In genomic region chr11:96765645-96766044, GRCm38 (mm10) we compare ENCODE assay signal across 10 mouse cellular contexts. TPM values are rescaled to one million over a fixed set of nuclear protein-coding genes. Genes with fewer than 3 reads are reported as not detected.
DNase-seq lines count a peak whose midpoint lies in the region; ATAC-seq lines count a peak whose summit lies in the region.
"Had no signal": no experiment of that assay in that cellular context is flagged by ENCODE, and none has a peak within 500 bp of the region (broad histone marks: within the 10 kb centered on the region; RNA-seq: fewer than 3 reads in every experiment).

No protein-coding gene starts in this region.

- peaks cover 31% of the 10 kb centered on the region for H3K36me3 ChIP-seq in hindbrain, embryonic 14.5 days (replicated peaks; ENCODE audit: control insufficient read depth, insufficient read depth)
- peaks cover 29% of the 10 kb centered on the region for H3K36me3 ChIP-seq in hindbrain, embryonic 12.5 days
- H3K36me3 ChIP-seq in intestine, embryonic 15.5 days, result peaks cover 13% of the 10 kb centered on the region; the same call in 1 of the 2 replicates

- peaks cover 49% of the 10 kb centered on the region for H3K4me1 ChIP-seq in hindbrain, embryonic 14.5 days (replicated peaks; ENCODE audit: control insufficient read depth, insufficient read depth, low read length)
- H3K4me1 ChIP-seq in hindbrain, embryonic 12.5 days, result peaks cover 41% of the 10 kb centered on the region
- H3K4me1 ChIP-seq in intestine, embryonic 15.5 days (replicated peaks), result peaks cover 7% of the 10 kb centered on the region; the same call in 1 of the 2 replicates

- H3K9me3 ChIP-seq in hindbrain, embryonic 14.5 days (ENCODE audit: control insufficient read depth, low read length), result no peaks in the 10 kb centered on the region
- no peaks in the 10 kb centered on the region for H3K9me3 ChIP-seq in hindbrain, embryonic 12.5 days (replicated peaks)
- no peaks in the 10 kb centered on the region for H3K9me3 ChIP-seq in intestine, embryonic 15.5 days
- H3K9me3 ChIP-seq: limb, embryonic 10.5 days had no signal

- no peak overlapping the region for H3K4me2 ChIP-seq in hindbrain, embryonic 14.5 days (replicated peaks)
- no peak overlapping the region for H3K4me2 ChIP-seq in hindbrain, embryonic 12.5 days (replicated peaks)
- no peak overlapping the region for H3K4me2 ChIP-seq in intestine, embryonic 15.5 days (replicated peaks)

- no peak for DNase-seq in hindbrain, embryonic 14.5 days (ENCODE audit: low spot score)
- no peak for DNase-seq in frontal cortex, postnatal 10 days (ENCODE audit: low spot score in 2 of 2)
- DNase-seq in cerebellum, postnatal 36 days, result no peak
- no peak for DNase-seq in gastrocnemius, postnatal 10 days
- DNase-seq: right cerebral cortex, postnatal 4 days had no signal

- H3K27ac ChIP-seq in hindbrain, embryonic 14.5 days, result peak overlapping the region; percentile 84
- H3K27ac ChIP-seq in hindbrain, embryonic 12.5 days, result no peak overlapping the region
- peak overlapping the region; percentile 44 for H3K27ac ChIP-seq in intestine, embryonic 15.5 days
- H3K27ac ChIP-seq: limb, embryonic 10.5 days had no signal

- 82% methylated on average over 7 of the region's 7 CpGs for WGBS in hindbrain, embryonic 14.5 days
- 79% methylated on average over 7 of the region's 7 CpGs for WGBS in hindbrain, embryonic 12.5 days
- WGBS in intestine, embryonic 15.5 days, result 57% methylated on average over 7 of the region's 7 CpGs

- no peak for ATAC-seq in hindbrain, embryonic 14.5 days (ENCODE audit: low FRiP score)
- ATAC-seq in hindbrain, embryonic 12.5 days (ENCODE audit: low FRiP score), result no peak
- ATAC-seq in common myeloid progenitor, adult 5-6 weeks (replicated peaks; ENCODE audit: low read depth, poor library complexity, severe bottlenecking), result peak; percentile 88
- peak; percentile 82 for ATAC-seq in intestine, embryonic 15.5 days
- ATAC-seq in megakaryocyte progenitor cell, adult 5-6 weeks (replicated peaks; ENCODE audit: poor library complexity), result peak; percentile 90

- no peak overlapping the region for H3K9ac ChIP-seq in hindbrain, embryonic 14.5 days
- H3K9ac ChIP-seq in hindbrain, embryonic 12.5 days, result no peak overlapping the region
- no peak overlapping the region for H3K9ac ChIP-seq in intestine, embryonic 15.5 days

- no peak overlapping the region for H3K4me3 ChIP-seq in hindbrain, embryonic 14.5 days (replicated peaks; ENCODE audit: low read length)
- H3K4me3 ChIP-seq in hindbrain, embryonic 12.5 days, result no peak overlapping the region
- no peak overlapping the region for H3K4me3 ChIP-seq in intestine, embryonic 15.5 days (replicated peaks)
- H3K4me3 ChIP-seq: limb, embryonic 10.5 days had no signal

- no peaks in the 10 kb centered on the region for H3K27me3 ChIP-seq in hindbrain, embryonic 14.5 days (ENCODE audit: control insufficient read depth, insufficient read depth, low read length)
- H3K27me3 ChIP-seq in hindbrain, embryonic 12.5 days, result no peaks in the 10 kb centered on the region
- H3K27me3 ChIP-seq in intestine, embryonic 15.5 days (replicated peaks), result no peaks in the 10 kb centered on the region

RNA-seq across cellular contexts. Expression of gene Snx11, which starts 11.7 kb away (rescaled TPM):
- polyA plus RNA-seq in hindbrain, embryonic 14.5 days (2014; fragmentation: Nextera tagmentation; extraction: Ambion mirVana), result 37.9 and 42.5 TPM in 2 replicates
- polyA plus RNA-seq in hindbrain, embryonic 12.5 days (2016; fragmentation: Nextera tagmentation; extraction: Ambion mirVana), result 40.5 and 45.1 TPM in 2 replicates
- 9.5 and 14.8 TPM in 2 replicates for total RNA-seq in common myeloid progenitor, adult 5-6 weeks (2017)
- 14.4 and 14.6 TPM in 2 replicates for polyA plus RNA-seq in intestine, embryonic 15.5 days (2015; fragmentation: Nextera tagmentation; extraction: Ambion mirVana)
- total RNA-seq in megakaryocyte progenitor cell, adult 5-6 weeks (2015), result 8.6 and 9.6 TPM in 2 replicates
- total RNA-seq in megakaryocyte progenitor cell, adult 5-6 weeks (2017), result 16.9 and 17.3 TPM in 2 replicates
- total RNA-seq in gastrocnemius, postnatal 10 days (2021), result 10 to 100 TPM; 10.5 to 11.6 TPM

RNA-seq across cellular contexts. Expression of gene Cbx1, which starts 23.3 kb away (rescaled TPM):
- polyA plus RNA-seq in hindbrain, embryonic 14.5 days (2014; fragmentation: Nextera tagmentation; extraction: Ambion mirVana), result 52.5 and 57.7 TPM in 2 replicates
- polyA plus RNA-seq in hindbrain, embryonic 12.5 days (2016; fragmentation: Nextera tagmentation; extraction: Ambion mirVana), result 136 TPM in 2 replicates
- 94.1 and 108 TPM in 2 replicates for total RNA-seq in common myeloid progenitor, adult 5-6 weeks (2017)
- polyA plus RNA-seq in intestine, embryonic 15.5 days (2015; fragmentation: Nextera tagmentation; extraction: Ambion mirVana), result 92.8 and 101 TPM in 2 replicates
- total RNA-seq in megakaryocyte progenitor cell, adult 5-6 weeks (2015), result 61.3 and 70.5 TPM in 2 replicates
- 94.4 and 116 TPM in 2 replicates for total RNA-seq in megakaryocyte progenitor cell, adult 5-6 weeks (2017)
- total RNA-seq in gastrocnemius, postnatal 10 days (2021), result 10 to 100 TPM; 45.4 to 58.1 TPM

Comparison
In these comparisons a context has a peak if more than half of its experiments do, and no peak if none do; other contexts are left out.
1. ATAC-seq: peak in common myeloid progenitor, adult 5-6 weeks (single experiment), intestine, embryonic 15.5 days (single experiment) and megakaryocyte progenitor cell, adult 5-6 weeks (single experiment); none in hindbrain, embryonic 14.5 days (single experiment) and hindbrain, embryonic 12.5 days (single experiment).